Mouse (Mus musculus) bone marrow macrophage, adult 2 months (primary cell): Measurements from ENCODE around the gene Coa3.

Experiments used
- CTCF ChIP-seq: IDR thresholded peaks from 2 replicates; pipeline ENCODE4 v1.5.1; 2012; ENCODE audit warnings: low read depth, mild to moderate bottlenecking, low read length, moderate library complexity
- POLR2A ChIP-seq: IDR thresholded peaks from 2 replicates; pipeline ENCODE4 v1.6.1; 2012; ENCODE audit warnings: mild to moderate bottlenecking, low read depth, low read length, borderline replicate concordance

GRCm38 (mm10) chr11:101279193-101279569 is 267 bp upstream of the Coa3 start:
- TF ChIP-seq CTCF = no peak
- no peak for TF ChIP-seq POLR2A
